Mouse (Mus musculus) ovary, postnatal 36 days (tissue): ENCODE results near the gene Wdr45.
A peak's percentile ranks its signal among the peaks of the same experiment; 100 is the strongest.

Experiments used
- DNase-seq: peaks from one replicate; pipeline ENCODE4 v3.0.0; 2022; ENCODE audit warnings: low spot score, mixed read lengths

Gene Wdr45

DNA sequence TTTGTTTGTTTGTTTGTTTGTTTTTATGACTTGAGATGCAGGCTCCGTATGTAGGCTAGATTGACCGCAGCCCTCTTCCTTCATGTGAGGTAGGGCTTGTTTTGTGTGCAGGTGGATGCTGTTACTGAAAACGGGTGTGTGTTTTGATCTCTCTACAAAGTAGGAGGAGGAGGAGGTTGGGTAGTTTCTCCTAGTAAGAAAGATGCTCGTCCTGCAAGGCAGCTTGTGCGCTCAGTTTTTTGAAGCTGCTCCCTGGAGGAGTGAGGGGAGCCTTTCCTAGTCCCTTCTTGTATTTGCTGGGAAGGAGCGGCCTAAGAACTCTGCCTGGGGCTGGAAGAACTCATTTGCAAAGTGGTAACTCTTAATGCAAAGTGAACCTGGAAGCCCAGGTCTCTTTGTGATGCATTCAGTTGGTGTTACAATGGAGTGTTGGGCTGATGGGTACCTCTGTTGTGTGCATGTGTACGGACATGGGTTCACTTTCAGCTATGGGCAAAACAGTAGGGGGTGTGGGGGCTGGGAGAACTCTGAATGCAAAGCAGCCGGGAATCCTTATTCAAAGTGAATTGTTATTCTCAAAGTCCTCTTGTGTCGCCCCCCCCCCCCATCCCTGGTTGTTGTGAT lies 50.6 kb downstream of the Wdr45 start:
- DNase-seq = no peak

DNA sequence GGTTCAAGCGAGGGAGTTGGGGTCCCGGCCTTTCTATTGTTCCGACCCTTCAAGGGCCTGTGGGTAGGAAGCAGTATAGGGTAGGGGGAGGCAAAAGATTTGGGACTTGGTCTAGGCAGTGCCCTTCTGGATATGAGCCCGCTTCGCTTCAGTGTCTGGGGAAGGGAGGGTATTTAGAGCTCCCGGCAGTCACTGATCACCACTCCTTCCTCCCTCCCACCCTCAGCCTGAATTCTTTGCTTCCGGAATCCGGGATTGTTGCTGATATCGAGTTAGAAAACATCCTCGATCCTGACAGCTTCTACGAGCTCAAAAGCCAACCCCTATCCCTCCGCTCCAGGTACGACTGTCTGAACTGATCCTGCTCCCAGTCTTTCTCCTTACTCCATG lies 51.1 kb downstream of the Wdr45 start:
- DNase-seq = no peak

DNA sequence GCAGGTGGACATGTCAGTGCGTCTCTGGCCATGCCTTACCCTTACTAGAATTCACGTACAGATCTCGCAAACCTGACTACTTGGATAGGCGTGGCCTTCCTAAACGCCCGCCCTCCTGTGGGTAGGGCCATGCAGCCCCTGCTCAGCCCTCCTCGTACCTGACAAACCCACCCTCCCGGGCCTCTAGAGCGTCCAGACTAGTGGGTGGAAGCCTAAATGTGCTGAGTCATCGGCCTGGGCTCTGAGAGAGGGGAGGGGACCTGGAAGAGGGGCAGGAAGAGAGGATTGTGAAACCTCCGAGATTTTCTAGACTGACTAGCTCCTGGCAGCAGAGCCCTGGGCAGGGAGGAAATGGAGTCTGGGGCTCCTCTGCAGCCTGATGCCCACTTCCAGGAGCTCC lies 51.6 kb downstream of the Wdr45 start:
- peak; percentile 49 for DNase-seq

DNA sequence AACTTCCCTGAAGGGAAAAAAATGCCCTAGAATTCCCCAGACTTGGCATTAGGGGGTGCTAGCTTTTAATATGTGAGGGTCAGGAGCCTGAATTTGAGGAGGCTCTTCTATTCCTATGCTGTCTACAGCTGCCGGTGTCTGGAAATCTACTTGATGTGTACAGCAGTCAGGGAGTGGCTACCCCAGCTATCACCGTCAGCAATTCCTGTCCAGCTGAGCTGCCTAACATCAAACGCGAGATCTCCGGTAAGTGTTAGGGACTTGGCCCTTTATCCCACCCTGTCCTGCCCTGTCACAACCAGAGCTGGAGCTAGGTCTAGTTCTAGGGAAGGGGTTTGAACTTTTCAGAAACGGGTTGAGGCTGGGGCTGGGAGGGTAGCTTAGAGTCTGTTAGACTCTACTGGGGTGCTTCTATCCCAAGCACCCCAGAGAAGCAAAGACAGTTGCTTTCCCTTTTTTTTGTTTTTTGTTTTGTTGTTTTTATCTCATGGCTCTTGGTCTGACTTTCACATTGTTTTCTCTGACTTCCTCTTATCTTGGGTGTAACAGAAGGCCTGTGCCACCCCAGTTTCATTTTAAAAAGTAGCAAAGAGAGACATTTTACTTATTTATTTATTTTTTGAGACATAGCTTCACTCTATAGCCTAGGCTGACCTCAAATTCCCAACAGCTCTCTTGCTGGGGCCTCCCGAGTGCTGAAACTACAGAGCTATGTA lies 55.3 kb downstream of the Wdr45 start:
- DNase-seq = no peak

DNA sequence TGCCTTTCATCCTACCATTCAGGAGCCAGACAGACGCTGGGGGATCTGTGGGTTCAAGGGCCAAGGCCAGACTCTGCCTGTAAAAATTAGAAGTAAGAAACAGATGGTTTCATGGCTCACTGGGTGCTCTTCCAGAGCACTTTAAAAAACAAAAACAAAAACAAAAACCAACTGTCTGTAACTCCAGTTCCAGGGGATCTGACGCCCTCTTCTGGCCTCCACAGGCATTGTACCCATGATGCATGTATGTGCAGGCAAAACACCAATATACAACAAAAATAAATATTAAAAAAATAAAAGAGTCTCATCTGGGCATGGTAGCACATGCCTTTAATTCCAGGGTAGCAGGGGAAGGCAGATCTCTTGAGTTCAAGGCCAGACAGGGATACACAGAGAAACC lies 58.6 kb downstream of the Wdr45 start:
- no peak for DNase-seq

DNA sequence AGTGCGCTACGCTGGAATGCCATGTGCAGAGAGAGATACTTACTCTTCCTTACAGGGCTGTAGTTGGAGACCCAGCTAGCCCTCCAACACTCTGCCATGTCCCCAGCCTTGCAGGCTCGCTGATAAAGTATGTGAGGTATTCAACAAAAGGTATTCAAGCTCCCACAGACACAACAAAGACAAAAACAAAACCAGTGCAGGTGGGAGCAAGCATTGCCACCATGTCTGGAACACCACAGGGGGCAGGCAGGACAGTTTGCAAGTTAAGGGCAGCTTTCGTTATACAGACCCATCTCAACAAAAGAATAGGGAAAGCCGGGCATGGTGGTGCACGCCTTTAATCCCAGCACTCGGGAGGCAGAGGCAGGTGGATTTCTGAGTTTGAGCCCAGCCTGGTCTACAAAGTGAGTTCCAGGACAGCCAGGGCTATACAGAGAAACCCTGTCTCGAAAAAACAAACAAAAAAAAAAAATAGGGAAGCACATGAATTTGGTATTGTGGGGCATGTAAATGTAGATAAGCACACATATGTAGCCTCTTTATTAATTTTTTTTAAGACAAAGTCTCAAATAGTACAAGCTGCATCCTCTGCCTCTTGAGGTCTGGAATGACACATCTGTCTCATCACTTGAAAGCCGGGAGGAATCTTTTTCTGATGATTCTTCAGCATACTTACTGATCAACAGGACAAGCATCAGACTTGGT lies 61.5 kb downstream of the Wdr45 start:
- DNase-seq = no peak

DNA sequence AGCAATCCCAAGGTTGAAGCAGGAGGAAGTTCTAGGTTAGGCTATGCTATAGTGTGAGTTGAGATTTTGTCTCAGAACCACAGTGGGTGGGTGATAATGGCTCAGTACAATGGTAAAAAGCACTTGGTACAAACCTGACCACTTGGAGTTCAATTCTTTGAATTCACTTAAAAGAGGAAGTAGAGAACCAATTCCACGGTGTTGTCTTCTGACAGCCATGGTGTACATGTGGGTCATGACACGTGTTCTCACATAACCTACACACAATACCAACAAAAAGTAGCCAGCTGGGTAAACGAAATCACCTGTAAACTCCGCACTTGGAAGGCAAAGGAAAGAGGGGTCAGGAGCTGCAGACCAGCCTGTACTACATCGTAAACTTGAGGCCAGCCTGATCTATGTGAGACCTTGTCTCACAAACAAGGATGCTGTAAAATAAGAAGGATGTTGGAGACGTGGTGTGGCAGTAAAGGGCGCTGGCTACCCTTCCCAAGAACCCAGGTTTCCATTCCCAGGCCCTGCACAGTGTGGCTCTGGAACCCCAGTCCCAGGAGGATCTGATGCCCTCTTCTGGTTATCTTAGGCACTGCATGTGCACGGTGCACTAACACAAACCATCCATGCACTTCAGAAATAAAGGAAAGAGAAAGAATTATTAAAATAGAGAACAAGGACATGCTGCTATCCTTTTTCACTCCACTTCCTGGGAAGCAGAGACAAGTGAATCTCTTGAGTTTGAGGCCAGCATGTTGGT lies 62.4 kb downstream of the Wdr45 start:
- peak; percentile 40 for DNase-seq
